8 mouse cellular contexts compared by ENCODE assay signal in genomic region chr15:83349954-83350711, GRCm38 (mm10). TPM values are rescaled to one million over a fixed set of nuclear protein-coding genes. Genes with fewer than 3 reads are reported as not detected.
DNase-seq lines count a peak whose midpoint lies in the region; ATAC-seq and TF ChIP-seq lines count a peak whose summit lies in the region.

TSS of gene Arfgap3 (minus strand) at chr15:83350247.

- peak within 1 kb of the TSS; percentile 88 for H3K4me3 ChIP-seq in embryonic facial prominence, embryonic 14.5 days (ENCODE audit: low read depth, low read length)
- peak within 1 kb of the TSS; percentile 90 for H3K4me3 ChIP-seq in limb, embryonic 14.5 days (replicated peaks; ENCODE audit: low read length)
- H3K4me3 ChIP-seq in midbrain, postnatal 0 days (ENCODE audit: low read depth, low read length) = peak within 1 kb of the TSS; percentile 88

- peaks cover 8% of the 10 kb centered on the region; the same call in 1 of the 2 replicates for H3K36me3 ChIP-seq in embryonic facial prominence, embryonic 14.5 days (ENCODE audit: control insufficient read depth, insufficient read depth, low read length)
- peaks cover 11% of the 10 kb centered on the region for H3K36me3 ChIP-seq in limb, embryonic 14.5 days (ENCODE audit: control insufficient read depth, insufficient read depth, low read length)
- H3K36me3 ChIP-seq in midbrain, postnatal 0 days (ENCODE audit: insufficient read depth, low read length) = 0 out of 2 replicates have a peak, but pooled peaks cover 4% of the 10 kb centered on the region

- H3K4me1 ChIP-seq in embryonic facial prominence, embryonic 14.5 days (ENCODE audit: control insufficient read depth, insufficient read depth, low read length) = peaks cover 9% of the 10 kb centered on the region
- peaks cover 12% of the 10 kb centered on the region for H3K4me1 ChIP-seq in limb, embryonic 14.5 days (ENCODE audit: control insufficient read depth, insufficient read depth, low read length)
- H3K4me1 ChIP-seq in midbrain, postnatal 0 days (ENCODE audit: insufficient read depth, low read length) = no peaks in the 10 kb centered on the region

- H3K4me2 ChIP-seq in embryonic facial prominence, embryonic 14.5 days (ENCODE audit: low read depth, low read length) = peak within 1 kb of the TSS; percentile 72
- peak within 1 kb of the TSS; percentile 86 for H3K4me2 ChIP-seq in limb, embryonic 14.5 days (replicated peaks; ENCODE audit: low read depth, low read length, severe bottlenecking)
- H3K4me2 ChIP-seq in midbrain, postnatal 0 days (ENCODE audit: low read depth, low read length, poor library complexity, severe bottlenecking) = peak within 1 kb of the TSS; percentile 91

- peak; percentile 82 for DNase-seq in 3T3-L1 (ENCODE audit: low read depth, low spot score)
- peak; percentile 89 to 94 for DNase-seq in adrenal gland, postnatal 4 days (ENCODE audit: low spot score in 2 of 2)
- peak; percentile 97 for DNase-seq in embryonic facial prominence, embryonic 14.5 days (ENCODE audit: low spot score)
- DNase-seq in heart, adult 8-10 months (ENCODE audit: low spot score) = peak; percentile 91
- peak; percentile 96 for DNase-seq in kidney, adult 9 months
- DNase-seq in limb, embryonic 14.5 days (ENCODE audit: low spot score) = peak; percentile 93
- peak; percentile 95 for DNase-seq in midbrain, postnatal 0 days (ENCODE audit: low spot score)
- DNase-seq in spleen, postnatal 14 days (ENCODE audit: low spot score in 2 of 2) = peak; percentile 91 to 94

- H3K9me3 ChIP-seq in embryonic facial prominence, embryonic 14.5 days (ENCODE audit: control insufficient read depth, low read length) = no peaks in the 10 kb centered on the region
- H3K9me3 ChIP-seq in limb, embryonic 14.5 days (ENCODE audit: control insufficient read depth, low read length) = no peaks in the 10 kb centered on the region
- H3K9me3 ChIP-seq in midbrain, postnatal 0 days (ENCODE audit: low read length) = no peaks in the 10 kb centered on the region

- no peak for TF ChIP-seq CTCF in midbrain, postnatal 0 days (IDR thresholded peaks at IDR 0.05)

- 0% methylated on average over 32 of the region's 60 CpGs for WGBS in embryonic facial prominence, embryonic 14.5 days
- WGBS in limb, embryonic 14.5 days = under 1% methylated on average over 49 of the region's 60 CpGs
- WGBS in midbrain, postnatal 0 days = under 1% methylated on average over 47 of the region's 60 CpGs

- H3K27me3 ChIP-seq in embryonic facial prominence, embryonic 14.5 days (replicated peaks; ENCODE audit: control insufficient read depth, insufficient read depth, low read length) = no peaks in the 10 kb centered on the region
- no peaks in the 10 kb centered on the region for H3K27me3 ChIP-seq in limb, embryonic 14.5 days (ENCODE audit: control insufficient read depth, insufficient read depth, low read length)
- no peaks in the 10 kb centered on the region for H3K27me3 ChIP-seq in midbrain, postnatal 0 days (ENCODE audit: insufficient read depth, low read length)

- peak; percentile 93 for ATAC-seq in embryonic facial prominence, embryonic 14.5 days (ENCODE audit: low read depth)
- peak; percentile 94 for ATAC-seq in limb, embryonic 14.5 days (ENCODE audit: low FRiP score, low read depth)
- peak; percentile 92 for ATAC-seq in midbrain, postnatal 0 days (ENCODE audit: low FRiP score)

- peak within 1 kb of the TSS; percentile 88 for H3K9ac ChIP-seq in embryonic facial prominence, embryonic 14.5 days (ENCODE audit: low read depth, low read length)
- H3K9ac ChIP-seq in limb, embryonic 14.5 days (ENCODE audit: low read depth, low read length, severe bottlenecking) = peak within 1 kb of the TSS; percentile 82
- peak within 1 kb of the TSS; percentile 88 for H3K9ac ChIP-seq in midbrain, postnatal 0 days (replicated peaks; ENCODE audit: low read length, poor library complexity, severe bottlenecking)

- 0 out of 2 replicates have a peak, but pooled peaks have one; percentile 15 for TF ChIP-seq POLR2A in limb, embryonic 14.5 days (IDR thresholded peaks at IDR 0.05; ENCODE audit: borderline replicate concordance, extremely low read depth, insufficient read depth, insufficient read length)

- H3K27ac ChIP-seq in embryonic facial prominence, embryonic 14.5 days (replicated peaks; ENCODE audit: low read depth, low read length) = peak within 1 kb of the TSS; percentile 77
- peak within 1 kb of the TSS; percentile 65 for H3K27ac ChIP-seq in limb, embryonic 14.5 days (replicated peaks; ENCODE audit: low read depth, low read length)
- H3K27ac ChIP-seq in midbrain, postnatal 0 days (ENCODE audit: low read depth, low read length) = peak within 1 kb of the TSS; percentile 47; the same call in 1 of the 2 replicates

RNA-seq across cellular contexts. Expression of gene Arfgap3, which starts in this region (rescaled TPM):
- total RNA-seq in adrenal gland, postnatal 4 days (2021) = 10 to 100 TPM; 36.0 to 36.7 TPM
- polyA plus RNA-seq in embryonic facial prominence, embryonic 14.5 days (2014; fragmentation: Nextera tagmentation; extraction: Ambion mirVana) = 57.0 and 63.3 TPM in 2 replicates
- total RNA-seq in heart, adult 8-10 months (2022) = 10 to 100 TPM; 10.2 to 11.8 (median 11.1) TPM
- 51.4 and 66.6 TPM in 2 replicates for polyA plus RNA-seq in limb, embryonic 14.5 days (2012; rRNA removed)
- polyA plus RNA-seq in limb, embryonic 14.5 days (2014; fragmentation: Nextera tagmentation; extraction: Ambion mirVana) = 51.7 and 54.8 TPM in 2 replicates
- 41.8 and 44.0 TPM in 2 replicates for total RNA-seq in midbrain, postnatal 0 days (2014; rRNA removed)
- 36.4 and 36.8 TPM in 2 replicates for polyA plus RNA-seq in midbrain, postnatal 0 days (2015; fragmentation: Nextera tagmentation; extraction: Ambion mirVana)

Comparison
In these comparisons a context has a peak if more than half of its experiments do, and no peak if none do; other contexts are left out.
1. Peak in every context shown above with its lines: DNase-seq, ATAC-seq, H3K4me3 ChIP-seq and H3K27ac ChIP-seq.